Mouse (Mus musculus): ENCODE results near the gene Cemip. TPM values are rescaled to one million over a fixed set of nuclear protein-coding genes. Genes with fewer than 3 reads are reported as not detected.

Cemip gene
- polyA plus RNA-seq, 2 experiments, result 0.59 to 0.83 TPM

DNA sequence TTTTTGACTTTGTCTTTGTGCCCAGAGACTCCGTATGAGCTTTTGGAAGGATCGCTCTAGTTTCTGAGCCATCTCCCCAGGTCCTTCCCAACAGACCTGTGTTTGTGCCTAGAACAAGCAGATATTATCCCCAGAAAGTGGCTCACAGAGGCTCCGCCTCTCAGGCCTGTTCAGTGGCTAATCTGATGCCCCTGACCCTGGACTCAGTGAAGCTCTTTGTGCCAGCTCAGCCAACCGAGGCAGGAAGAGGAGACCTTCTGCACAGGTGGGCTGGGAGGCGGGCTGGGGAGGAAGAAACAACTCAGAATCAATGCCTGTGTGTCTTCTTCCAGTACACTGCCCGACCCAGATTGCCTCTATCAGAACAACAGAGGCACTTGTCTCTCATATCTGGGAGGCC, 81.9 kb downstream of the Cemip start:
- no peaks in the 10 kb centered on the region for H3K9me3 ChIP-seq (ENCODE audit: control insufficient read depth, low read length)
- WGBS, result 83% methylated on average over 6 of the region's 6 CpGs
- no peak for ATAC-seq (ENCODE audit: low FRiP score, low read depth)
- no peak overlapping the region for H3K4me2 ChIP-seq (replicated peaks; ENCODE audit: low read depth, low read length, severe bottlenecking)
- H3K36me3 ChIP-seq (ENCODE audit: control insufficient read depth, insufficient read depth, low read length), result no peaks in the 10 kb centered on the region
- no peak for TF ChIP-seq POLR2A (IDR thresholded peaks at IDR 0.05; ENCODE audit: borderline replicate concordance, extremely low read depth, insufficient read depth, insufficient read length)
- no peak overlapping the region for H3K27ac ChIP-seq (replicated peaks; ENCODE audit: low read depth, low read length)
- no peaks in the 10 kb centered on the region for H3K27me3 ChIP-seq (ENCODE audit: control insufficient read depth, insufficient read depth, low read length)
- H3K4me3 ChIP-seq (replicated peaks; ENCODE audit: low read length), result no peak overlapping the region
- H3K4me1 ChIP-seq (ENCODE audit: control insufficient read depth, insufficient read depth, low read length), result no peaks in the 10 kb centered on the region
- H3K9ac ChIP-seq (ENCODE audit: low read depth, low read length, severe bottlenecking), result no peak overlapping the region
- no peak for DNase-seq (ENCODE audit: low spot score)

DNA sequence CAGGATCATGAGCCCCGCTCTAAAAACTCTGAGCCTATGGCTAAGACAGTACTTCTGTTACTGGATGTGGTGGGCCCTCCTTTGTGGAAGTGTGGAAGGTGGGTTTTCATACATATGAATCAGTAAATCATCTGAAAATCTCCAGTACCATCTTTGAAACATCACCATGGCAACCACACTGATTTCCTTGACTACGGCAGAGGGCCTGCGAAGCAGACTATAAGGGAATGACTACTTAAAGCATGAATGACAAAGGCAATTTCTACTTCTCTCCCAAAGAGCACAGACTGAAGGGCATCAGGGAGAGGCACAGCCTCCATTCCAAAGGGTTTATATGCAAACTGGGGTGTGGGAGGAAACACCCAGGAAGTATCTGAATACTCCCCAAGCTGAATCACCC, 84.8 kb downstream of the Cemip start:
- no peaks in the 10 kb centered on the region for H3K36me3 ChIP-seq (ENCODE audit: control insufficient read depth, insufficient read depth, low read length)
- no peaks in the 10 kb centered on the region for H3K27me3 ChIP-seq (ENCODE audit: control insufficient read depth, insufficient read depth, low read length)
- H3K27ac ChIP-seq (replicated peaks; ENCODE audit: low read depth, low read length), result no peak overlapping the region
- H3K9ac ChIP-seq (ENCODE audit: low read depth, low read length, severe bottlenecking), result no peak overlapping the region
- no peak overlapping the region for H3K4me3 ChIP-seq (replicated peaks; ENCODE audit: low read length)
- DNase-seq (ENCODE audit: low spot score), result no peak
- H3K9me3 ChIP-seq (ENCODE audit: control insufficient read depth, low read length), result no peaks in the 10 kb centered on the region
- H3K4me1 ChIP-seq (ENCODE audit: control insufficient read depth, insufficient read depth, low read length), result no peaks in the 10 kb centered on the region
- 83% methylated on average over 3 of the region's 3 CpGs for WGBS
- no peak for ATAC-seq (ENCODE audit: low FRiP score, low read depth)
- H3K4me2 ChIP-seq (replicated peaks; ENCODE audit: low read depth, low read length, severe bottlenecking), result no peak overlapping the region
- TF ChIP-seq POLR2A (IDR thresholded peaks at IDR 0.05; ENCODE audit: borderline replicate concordance, extremely low read depth, insufficient read depth, insufficient read length), result no peak

GRCm38 (mm10) chr7:84000671-84001070, 85.6 kb downstream of the Cemip start:
- TF ChIP-seq POLR2A (IDR thresholded peaks at IDR 0.05; ENCODE audit: borderline replicate concordance, extremely low read depth, insufficient read depth, insufficient read length), result no peak
- 92% methylated on average over 2 of the region's 2 CpGs for WGBS

GRCm38 (mm10) chr7:83999647-84000046, 86.7 kb downstream of the Cemip start:
- 87% methylated on average over 1 of the region's 1 CpGs for WGBS
- Histone ChIP-seq H3K9me3 (ENCODE audit: control insufficient read depth, low read length) (no peaks in the 10 kb centered on the region), H3K27ac (replicated peaks; ENCODE audit: low read depth, low read length) (no peak overlapping the region), H3K4me1 (ENCODE audit: control insufficient read depth, insufficient read depth, low read length) (no peaks in the 10 kb centered on the region), H3K27me3 (ENCODE audit: control insufficient read depth, insufficient read depth, low read length) (no peaks in the 10 kb centered on the region), H3K4me2 (replicated peaks; ENCODE audit: low read depth, low read length, severe bottlenecking) (no peak overlapping the region), H3K4me3 (replicated peaks; ENCODE audit: low read length) (no peak overlapping the region), H3K36me3 (ENCODE audit: control insufficient read depth, insufficient read depth, low read length) (no peaks in the 10 kb centered on the region), H3K9ac (ENCODE audit: low read depth, low read length, severe bottlenecking) (no peak overlapping the region)
- DNase-seq (ENCODE audit: low spot score) (no peak), ATAC-seq (ENCODE audit: low FRiP score, low read depth) (no peak)
- TF ChIP-seq POLR2A (IDR thresholded peaks at IDR 0.05; ENCODE audit: borderline replicate concordance, extremely low read depth, insufficient read depth, insufficient read length), result no peak

More at GRCm38 (mm10) chr7:84000671-84001070, 85.6 kb downstream of the Cemip start:
- Histone ChIP-seq H3K27ac (replicated peaks; ENCODE audit: low read depth, low read length) (no peak overlapping the region), H3K9ac (ENCODE audit: low read depth, low read length, severe bottlenecking) (no peak overlapping the region), H3K4me1 (ENCODE audit: control insufficient read depth, insufficient read depth, low read length) (no peaks in the 10 kb centered on the region), H3K36me3 (ENCODE audit: control insufficient read depth, insufficient read depth, low read length) (no peaks in the 10 kb centered on the region), H3K27me3 (ENCODE audit: control insufficient read depth, insufficient read depth, low read length) (no peaks in the 10 kb centered on the region), H3K4me2 (replicated peaks; ENCODE audit: low read depth, low read length, severe bottlenecking) (no peak overlapping the region), H3K9me3 (ENCODE audit: control insufficient read depth, low read length) (no peaks in the 10 kb centered on the region), H3K4me3 (replicated peaks; ENCODE audit: low read length) (no peak overlapping the region)
- DNase-seq (ENCODE audit: low spot score) (no peak), ATAC-seq (ENCODE audit: low FRiP score, low read depth) (no peak)

DNA sequence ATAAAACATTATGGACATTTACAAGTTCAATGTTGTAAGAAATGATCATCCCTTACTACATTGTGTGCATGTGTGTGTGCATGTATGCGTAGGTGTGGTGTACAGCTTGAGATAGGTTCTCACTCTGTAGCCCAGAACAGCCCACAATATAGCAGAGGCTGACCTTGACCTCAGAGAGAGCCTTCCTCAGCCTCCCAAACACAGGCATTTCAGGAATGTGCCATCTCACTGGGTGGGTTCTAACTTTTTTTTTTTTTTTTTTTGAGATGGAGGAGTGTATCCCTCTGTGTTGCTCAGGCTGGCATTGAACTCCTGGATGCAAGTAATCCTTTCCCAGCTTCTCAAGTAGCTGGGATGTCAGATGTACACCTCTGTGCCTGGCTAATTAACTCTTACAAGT, 92.0 kb downstream of the Cemip start:
- Histone ChIP-seq H3K4me3 (replicated peaks; ENCODE audit: low read length) (no peak overlapping the region), H3K27ac (replicated peaks; ENCODE audit: low read depth, low read length) (no peak overlapping the region), H3K27me3 (ENCODE audit: control insufficient read depth, insufficient read depth, low read length) (no peaks in the 10 kb centered on the region), H3K9ac (ENCODE audit: low read depth, low read length, severe bottlenecking) (no peak overlapping the region), H3K4me2 (replicated peaks; ENCODE audit: low read depth, low read length, severe bottlenecking) (no peak overlapping the region), H3K4me1 (ENCODE audit: control insufficient read depth, insufficient read depth, low read length) (no peaks in the 10 kb centered on the region), H3K36me3 (ENCODE audit: control insufficient read depth, insufficient read depth, low read length) (no peaks in the 10 kb centered on the region), H3K9me3 (ENCODE audit: control insufficient read depth, low read length) (no peaks in the 10 kb centered on the region)
- TF ChIP-seq POLR2A (IDR thresholded peaks at IDR 0.05; ENCODE audit: borderline replicate concordance, extremely low read depth, insufficient read depth, insufficient read length), result no peak
- WGBS, result 100% methylated on average over 1 of the region's 1 CpGs
- ATAC-seq (ENCODE audit: low FRiP score, low read depth), result no peak
- DNase-seq (ENCODE audit: low spot score), result no peak

GRCm38 (mm10) chr7:83989294-83989693, 97.0 kb downstream of the Cemip start:
- H3K36me3 ChIP-seq (ENCODE audit: control insufficient read depth, insufficient read depth, low read length), result no peaks in the 10 kb centered on the region
- H3K27me3 ChIP-seq (ENCODE audit: control insufficient read depth, insufficient read depth, low read length), result no peaks in the 10 kb centered on the region
- no peak for TF ChIP-seq POLR2A (IDR thresholded peaks at IDR 0.05; ENCODE audit: borderline replicate concordance, extremely low read depth, insufficient read depth, insufficient read length)
- 91% methylated on average over 4 of the region's 4 CpGs for WGBS
- H3K27ac ChIP-seq (replicated peaks; ENCODE audit: low read depth, low read length), result no peak overlapping the region
- H3K4me1 ChIP-seq (ENCODE audit: control insufficient read depth, insufficient read depth, low read length), result no peaks in the 10 kb centered on the region
- no peak overlapping the region for H3K9ac ChIP-seq (ENCODE audit: low read depth, low read length, severe bottlenecking)
- no peak overlapping the region for H3K4me3 ChIP-seq (replicated peaks; ENCODE audit: low read length)
- no peak for ATAC-seq (ENCODE audit: low FRiP score, low read depth)
- DNase-seq (ENCODE audit: low spot score), result no peak
- no peak overlapping the region for H3K4me2 ChIP-seq (replicated peaks; ENCODE audit: low read depth, low read length, severe bottlenecking)
- H3K9me3 ChIP-seq (ENCODE audit: control insufficient read depth, low read length), result no peaks in the 10 kb centered on the region

Measured in limb, embryonic 14.5 days (tissue).